Mouse (Mus musculus): Measurements from ENCODE around the gene Prr18. TPM values are rescaled to one million over a fixed set of nuclear protein-coding genes. Genes with fewer than 3 reads are reported as not detected.
"Not testable (repeated sequence)": the region's sequence is repeated elsewhere in the genome, so short reads cannot be mapped to it uniquely, and the experiment has no call there.

Prr18 gene
- polyA plus RNA-seq, 1 experiment from 2014 or later = 0.58 TPM

- Histone ChIP-seq H3K4me2 (replicated peaks) (peak within 1 kb of the TSS; percentile 70), H3K4me3 (peak within 1 kb of the TSS; percentile 86), H3K27me3 (no peaks in the 10 kb centered on the region), H3K27ac (peak within 1 kb of the TSS; percentile 54; the same call in 1 of the 2 replicates), H3K9me3 (no peaks in the 10 kb centered on the region), H3K4me1 (peaks cover 14% of the 10 kb centered on the region), H3K36me3 (peaks cover 4% of the 10 kb centered on the region; the same call in 1 of the 2 replicates), H3K9ac (peak within 1 kb of the TSS; percentile 83)
- WGBS = under 1% methylated on average over 54 of the region's 54 CpGs
- peak; percentile 85 for ATAC-seq (ENCODE audit: insufficient number of reproducible peaks, insufficient read depth, low FRiP score, low TSS enrichment)
Measured at GRCm38 (mm10) chr17:8310838-8311614, 26.2 kb upstream of the Prr18 start, which contains the start of gene Sft2d1. TSS of gene Sft2d1 (plus strand) at chr17:8311102.

DNA sequence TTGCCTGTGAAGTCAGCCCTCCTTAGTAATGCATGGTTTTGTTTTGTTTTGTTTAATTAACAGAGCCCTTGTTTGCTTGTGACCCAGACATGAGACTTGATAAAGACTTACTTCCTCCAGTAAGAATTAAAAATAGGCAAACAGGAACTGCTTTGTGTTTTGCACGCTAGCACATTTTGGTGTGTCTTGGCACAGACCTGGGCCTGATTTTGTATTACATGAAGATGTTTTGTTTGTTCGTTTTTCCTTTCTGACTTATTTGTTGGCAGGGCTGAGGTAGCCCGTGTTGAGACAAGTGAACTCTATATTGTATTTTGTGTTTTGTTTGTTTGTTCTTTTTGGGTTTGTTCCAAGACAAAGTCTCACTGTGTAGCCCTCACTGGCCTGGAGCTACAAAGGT is 25.5 kb upstream of the Prr18 start:
- peak overlapping the region; percentile 83 for H3K9ac ChIP-seq
- peaks cover 4% of the 10 kb centered on the region; the same call in 1 of the 2 replicates for H3K36me3 ChIP-seq
- WGBS = 49% methylated on average over 3 of the region's 3 CpGs
- peak overlapping the region; percentile 70 for H3K4me2 ChIP-seq (replicated peaks)
- H3K9me3 ChIP-seq = no peaks in the 10 kb centered on the region
- H3K27ac ChIP-seq = no peak overlapping the region
- H3K4me3 ChIP-seq = peak overlapping the region; percentile 86
- peaks cover 14% of the 10 kb centered on the region for H3K4me1 ChIP-seq
- H3K27me3 ChIP-seq = no peaks in the 10 kb centered on the region
- no peak for ATAC-seq (ENCODE audit: insufficient number of reproducible peaks, insufficient read depth, low FRiP score, low TSS enrichment)

GRCm38 (mm10) chr17:8313976-8314375 is 23.3 kb upstream of the Prr18 start:
- no peaks in the 10 kb centered on the region for H3K9me3 ChIP-seq
- H3K4me1 ChIP-seq = peaks cover 14% of the 10 kb centered on the region
- peaks cover 4% of the 10 kb centered on the region; the same call in 1 of the 2 replicates for H3K36me3 ChIP-seq
- H3K4me3 ChIP-seq = no peak overlapping the region
- no peaks in the 10 kb centered on the region for H3K27me3 ChIP-seq
- H3K4me2 ChIP-seq (replicated peaks) = no peak overlapping the region
- H3K27ac ChIP-seq = no peak overlapping the region
- H3K9ac ChIP-seq = no peak overlapping the region
- ATAC-seq (ENCODE audit: insufficient number of reproducible peaks, insufficient read depth, low FRiP score, low TSS enrichment) = no peak
- WGBS = 90% methylated on average over 3 of the region's 3 CpGs

GRCm38 (mm10) chr17:8316251-8316650 is 21.0 kb upstream of the Prr18 start:
- Histone ChIP-seq H3K4me3 (no peak overlapping the region), H3K4me2 (replicated peaks) (no peak overlapping the region), H3K27me3 (no peaks in the 10 kb centered on the region), H3K9me3 (no peaks in the 10 kb centered on the region), H3K4me1 (peaks cover 14% of the 10 kb centered on the region), H3K9ac (no peak overlapping the region), H3K36me3 (peaks cover 4% of the 10 kb centered on the region; the same call in 1 of the 2 replicates), H3K27ac (no peak overlapping the region)
- WGBS = 88% methylated on average over 1 of the region's 1 CpGs
- ATAC-seq (ENCODE audit: insufficient number of reproducible peaks, insufficient read depth, low FRiP score, low TSS enrichment) = no peak

GRCm38 (mm10) chr17:8326877-8327276 is 10.4 kb upstream of the Prr18 start:
- not testable (repeated sequence) for H3K9ac ChIP-seq; ATAC-seq (ENCODE audit: insufficient number of reproducible peaks, insufficient read depth, low FRiP score, low TSS enrichment); H3K27me3 ChIP-seq; H3K27ac ChIP-seq; H3K4me2 ChIP-seq (replicated peaks); H3K9me3 ChIP-seq; H3K4me1 ChIP-seq; H3K4me3 ChIP-seq
- WGBS = 93% methylated on average over 11 of the region's 11 CpGs
- peaks cover 11% of the 10 kb centered on the region for H3K36me3 ChIP-seq

DNA sequence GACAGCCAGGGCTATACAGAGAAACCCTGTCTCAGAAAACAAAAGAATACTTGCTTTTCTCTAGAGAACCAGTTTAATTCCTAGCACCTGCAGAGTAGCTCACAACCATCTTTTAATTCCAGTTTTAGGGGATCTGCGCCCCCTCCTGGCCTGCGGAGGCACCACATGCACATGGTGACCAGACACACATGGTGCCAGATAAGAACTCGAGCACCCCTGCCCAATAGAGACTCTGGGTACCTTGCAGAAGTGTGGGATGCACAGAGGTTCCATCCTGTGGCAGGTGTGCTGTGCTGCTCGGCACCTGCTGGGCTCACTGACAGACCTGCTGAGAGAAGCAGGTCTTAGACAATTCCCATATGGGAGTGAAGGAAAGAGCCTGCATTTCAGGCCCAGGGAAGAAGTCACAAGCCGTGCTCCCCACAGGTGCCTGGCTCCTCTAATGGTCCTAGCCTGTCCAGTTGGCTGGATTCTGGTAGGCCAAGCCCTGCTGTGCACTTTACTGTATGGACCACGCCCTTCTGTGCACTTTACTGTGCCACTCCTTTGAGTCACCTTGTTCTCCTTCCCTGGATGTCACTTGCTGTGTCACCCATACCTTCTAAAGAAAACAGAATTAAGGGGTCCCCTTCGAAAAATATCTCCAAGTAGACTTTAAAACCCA is 8.6 kb upstream of the Prr18 start:
- Histone ChIP-seq H3K27ac (no peak overlapping the region), H3K4me3 (no peak overlapping the region), H3K9me3 (no peaks in the 10 kb centered on the region), H3K4me1 (no peaks in the 10 kb centered on the region), H3K4me2 (replicated peaks) (no peak overlapping the region), H3K9ac (no peak overlapping the region), H3K36me3 (peaks cover 11% of the 10 kb centered on the region), H3K27me3 (no peaks in the 10 kb centered on the region)
- 72% methylated on average over 7 of the region's 7 CpGs for WGBS
- ATAC-seq (ENCODE audit: insufficient number of reproducible peaks, insufficient read depth, low FRiP score, low TSS enrichment) = no peak

GRCm38 (mm10) chr17:8330602-8331001 is 6.7 kb upstream of the Prr18 start:
- Histone ChIP-seq H3K4me2 (replicated peaks) (no peak overlapping the region), H3K4me1 (no peaks in the 10 kb centered on the region), H3K9ac (no peak overlapping the region), H3K27ac (no peak overlapping the region), H3K9me3 (no peaks in the 10 kb centered on the region), H3K36me3 (peaks cover 11% of the 10 kb centered on the region), H3K4me3 (no peak overlapping the region), H3K27me3 (no peaks in the 10 kb centered on the region)
- ATAC-seq (ENCODE audit: insufficient number of reproducible peaks, insufficient read depth, low FRiP score, low TSS enrichment) = no peak
- WGBS = 78% methylated on average over 5 of the region's 5 CpGs

- Histone ChIP-seq H3K4me3 (peak overlapping the region; percentile 61), H3K9me3 (no peaks in the 10 kb centered on the region), H3K36me3 (no peaks in the 10 kb centered on the region), H3K4me1 (peaks cover 14% of the 10 kb centered on the region; the same call in 1 of the 2 replicates), H3K9ac (no peak overlapping the region), H3K27ac (no peak overlapping the region), H3K4me2 (replicated peaks) (peak overlapping the region; percentile 100), H3K27me3 (peaks cover 47% of the 10 kb centered on the region)
- no peak for ATAC-seq (ENCODE audit: insufficient number of reproducible peaks, insufficient read depth, low FRiP score, low TSS enrichment)
- WGBS = 26% methylated on average over 8 of the region's 8 CpGs
Measured at GRCm38 (mm10) chr17:8339666-8340374, 2.6 kb downstream of the Prr18 start.

GRCm38 (mm10) chr17:8340407-8341359 is 3.4 kb downstream of the Prr18 start:
- Histone ChIP-seq H3K4me2 (replicated peaks) (peak overlapping the region; percentile 100), H3K36me3 (no peaks in the 10 kb centered on the region), H3K27me3 (peaks cover 47% of the 10 kb centered on the region), H3K27ac (no peak overlapping the region), H3K4me3 (peak overlapping the region; percentile 61), H3K9me3 (no peaks in the 10 kb centered on the region), H3K4me1 (peaks cover 14% of the 10 kb centered on the region; the same call in 1 of the 2 replicates), H3K9ac (peak overlapping the region; percentile 63)
- under 1% methylated on average over 58 of the region's 92 CpGs for WGBS
- peak; percentile 59 for ATAC-seq (ENCODE audit: insufficient number of reproducible peaks, insufficient read depth, low FRiP score, low TSS enrichment)

GRCm38 (mm10) chr17:8341360-8341963 is 4.2 kb downstream of the Prr18 start:
- Histone ChIP-seq H3K27me3 (peaks cover 47% of the 10 kb centered on the region), H3K27ac (no peak overlapping the region), H3K4me1 (peaks cover 14% of the 10 kb centered on the region; the same call in 1 of the 2 replicates), H3K9me3 (no peaks in the 10 kb centered on the region), H3K4me2 (replicated peaks) (peak overlapping the region; percentile 100), H3K9ac (peak overlapping the region; percentile 63), H3K4me3 (peak overlapping the region; percentile 61), H3K36me3 (no peaks in the 10 kb centered on the region)
- 12% methylated on average over 46 of the region's 46 CpGs for WGBS
- ATAC-seq (ENCODE audit: insufficient number of reproducible peaks, insufficient read depth, low FRiP score, low TSS enrichment) = 0 out of 2 replicates have a peak, but pooled peaks have one; percentile 8

Data from embryonic facial prominence, embryonic 12.5 days (tissue).